Mouse (Mus musculus) heart, embryonic 16.5 days (tissue): ENCODE data around the gene Rptor. TPM values are rescaled to one million over a fixed set of nuclear protein-coding genes. Genes with fewer than 3 reads are reported as not detected.

Source experiments
- ATAC-seq: fragments of 200-750 bp; cut with Nextera tagmentation; replicated peaks from 2 replicates; pipeline ENCODE4 v1.8.0; 2017; ENCODE audit warnings: moderate number of reproducible peaks; ENCODE audit not compliant: insufficient read depth, low FRiP score; ENCODE audit errors: extremely low read depth
- H3K27ac ChIP-seq: fragments of 300-500 bp; sonication (generic); 2 replicates; pipeline ENCODE4 v1.5.1; 2014; ENCODE audit warnings: mild to moderate bottlenecking, low read length, control low read depth, moderate library complexity
- H3K27me3 ChIP-seq: fragments of 300-500 bp; sonication (generic); 2 replicates; pipeline ENCODE4 v1.6.1; 2014; ENCODE audit warnings: low read length, mixed read lengths; ENCODE audit not compliant: control insufficient read depth, insufficient read depth
- H3K36me3 ChIP-seq: fragments of 300-500 bp; sonication (generic); 2 replicates; pipeline ENCODE4 v1.6.1; 2014; ENCODE audit not compliant: control insufficient read depth, insufficient read depth
- H3K4me1 ChIP-seq: fragments of 300-500 bp; sonication (generic); 2 replicates; pipeline ENCODE4 v1.6.1; 2014; ENCODE audit warnings: low read length, mixed read lengths; ENCODE audit not compliant: control insufficient read depth, insufficient read depth
- H3K4me2 ChIP-seq: fragments of 300-500 bp; sonication (generic); 2 replicates; pipeline ENCODE4 v1.6.1; 2014; ENCODE audit warnings: low read depth, mild to moderate bottlenecking, control low read depth, low read length
- H3K4me3 ChIP-seq: fragments of 300-500 bp; sonication (generic); 2 replicates; pipeline ENCODE4 v1.5.1; 2014; ENCODE audit warnings: mild to moderate bottlenecking, control low read depth, low read length
- H3K9ac ChIP-seq: fragments of 300-500 bp; sonication (generic); 2 replicates; pipeline ENCODE4 v1.6.1; 2014; ENCODE audit warnings: low read length, control low read depth
- H3K9me3 ChIP-seq: fragments of 300-500 bp; sonication (generic); replicated peaks from 2 replicates; pipeline ENCODE4 v1.6.1; 2016; ENCODE audit warnings: low read length; ENCODE audit not compliant: control insufficient read depth
- WGBS: fragments of 180-500 bp; shearing (Covaris S2); extraction: QIAGEN DNeasy Blood & Tissue Kit; methylation state at CpG from one replicate; pipeline ENCODE4 v1.1.7; 2014; 5-methylcytosine and 5-hydroxymethylcytosine counted together
- polyA plus RNA-seq: library from polyadenylated mRNA; unstranded; fragments of >200 nt; fragmentation: Nextera tagmentation; extraction: Ambion mirVana; gene quantifications from 2 replicates; pipeline ENCODE4 v1.2.1, GENCODE M21; 2015

Rptor gene
- polyA plus RNA-seq, 1 experiment from 2014 or later: 7.0 TPM

GRCm38 (mm10) chr11:119767525-119767924, 164.8 kb downstream of the Rptor start:
- Histone ChIP-seq H3K27me3 (no peaks in the 10 kb centered on the region), H3K4me2 (no peak overlapping the region), H3K27ac (no peak overlapping the region), H3K4me3 (no peak overlapping the region), H3K4me1 (peaks cover 15% of the 10 kb centered on the region), H3K36me3 (no peaks in the 10 kb centered on the region), H3K9me3 (no peaks in the 10 kb centered on the region), H3K9ac (no peak overlapping the region)
- no peak for ATAC-seq
- whole genome bisulfite sequencing: 38% methylated on average over 6 of the region's 6 CpGs

GRCm38 (mm10) chr11:119768511-119768910, 165.8 kb downstream of the Rptor start:
- no peak for ATAC-seq
- H3K9me3 ChIP-seq: no peaks in the 10 kb centered on the region
- 79% methylated on average over 4 of the region's 4 CpGs for WGBS

GRCm38 (mm10) chr11:119769666-119770065, 167.0 kb downstream of the Rptor start:
- H3K4me3 ChIP-seq: no peak overlapping the region
- WGBS: 68% methylated on average over 4 of the region's 4 CpGs
- peaks cover 15% of the 10 kb centered on the region for H3K4me1 ChIP-seq
- H3K36me3 ChIP-seq: no peaks in the 10 kb centered on the region
- no peaks in the 10 kb centered on the region for H3K9me3 ChIP-seq
- no peak overlapping the region for H3K9ac ChIP-seq
- H3K27ac ChIP-seq: no peak overlapping the region
- H3K4me2 ChIP-seq: no peak overlapping the region
- H3K27me3 ChIP-seq: no peaks in the 10 kb centered on the region
- ATAC-seq: no peak

More at GRCm38 (mm10) chr11:119768511-119768910, 165.8 kb downstream of the Rptor start:
- Histone ChIP-seq H3K27ac (no peak overlapping the region), H3K36me3 (no peaks in the 10 kb centered on the region), H3K27me3 (no peaks in the 10 kb centered on the region), H3K4me2 (no peak overlapping the region), H3K4me3 (no peak overlapping the region), H3K9ac (no peak overlapping the region), H3K4me1 (peaks cover 15% of the 10 kb centered on the region)

- Histone ChIP-seq H3K4me3 (no peak overlapping the region), H3K9ac (no peak overlapping the region), H3K9me3 (peaks cover 6% of the 10 kb centered on the region), H3K4me1 (peaks cover 13% of the 10 kb centered on the region), H3K27me3 (no peaks in the 10 kb centered on the region), H3K36me3 (peaks cover 4% of the 10 kb centered on the region; the same call in 1 of the 2 replicates), H3K27ac (no peak overlapping the region), H3K4me2 (no peak overlapping the region)
- WGBS: 65% methylated on average over 4 of the region's 4 CpGs
- no peak for ATAC-seq
Observed at GRCm38 (mm10) chr11:119770985-119771384, 168.3 kb downstream of the Rptor start.

GRCm38 (mm10) chr11:119772896-119773295, 170.2 kb downstream of the Rptor start:
- ATAC-seq: no peak
- peaks cover 9% of the 10 kb centered on the region for H3K36me3 ChIP-seq

GRCm38 (mm10) chr11:119775076-119775760, 172.5 kb downstream of the Rptor start:
- H3K27ac ChIP-seq: no peak overlapping the region
- H3K9me3 ChIP-seq: peaks cover 11% of the 10 kb centered on the region
- H3K27me3 ChIP-seq: no peaks in the 10 kb centered on the region
- H3K9ac ChIP-seq: no peak overlapping the region
- H3K4me2 ChIP-seq: no peak overlapping the region
- H3K4me1 ChIP-seq: no peaks in the 10 kb centered on the region
- peaks cover 9% of the 10 kb centered on the region for H3K36me3 ChIP-seq
- no peak for ATAC-seq
- H3K4me3 ChIP-seq: no peak overlapping the region
- WGBS: 85% methylated on average over 5 of the region's 5 CpGs

More at GRCm38 (mm10) chr11:119772896-119773295, 170.2 kb downstream of the Rptor start:
- no peak overlapping the region for H3K4me2 ChIP-seq
- WGBS: 64% methylated on average over 3 of the region's 3 CpGs
- no peak overlapping the region for H3K4me3 ChIP-seq
- H3K9me3 ChIP-seq: peaks cover 11% of the 10 kb centered on the region
- H3K4me1 ChIP-seq: no peaks in the 10 kb centered on the region; the same call in 1 of the 2 replicates
- H3K27me3 ChIP-seq: no peaks in the 10 kb centered on the region
- H3K9ac ChIP-seq: no peak overlapping the region
- no peak overlapping the region for H3K27ac ChIP-seq

GRCm38 (mm10) chr11:119777236-119777635, 174.5 kb downstream of the Rptor start:
- Histone ChIP-seq H3K4me2 (no peak overlapping the region), H3K9me3 (peaks cover 11% of the 10 kb centered on the region), H3K9ac (no peak overlapping the region), H3K27me3 (no peaks in the 10 kb centered on the region), H3K4me3 (no peak overlapping the region), H3K4me1 (no peaks in the 10 kb centered on the region), H3K27ac (0 out of 2 replicates have a peak overlapping the region, but pooled peaks have one; percentile 16), H3K36me3 (peaks cover 9% of the 10 kb centered on the region)
- no peak for ATAC-seq
- 60% methylated on average over 3 of the region's 3 CpGs for WGBS

- Histone ChIP-seq H3K36me3 (peaks cover 9% of the 10 kb centered on the region), H3K9me3 (peaks cover 11% of the 10 kb centered on the region), H3K4me3 (no peak overlapping the region), H3K27ac (no peak overlapping the region), H3K27me3 (no peaks in the 10 kb centered on the region), H3K4me2 (no peak overlapping the region), H3K4me1 (no peaks in the 10 kb centered on the region), H3K9ac (no peak overlapping the region)
- no peak for ATAC-seq
- WGBS: 87% methylated on average over 1 of the region's 1 CpGs
Observed at GRCm38 (mm10) chr11:119777872-119778271, 175.2 kb downstream of the Rptor start.

GRCm38 (mm10) chr11:119780290-119780689, 177.6 kb downstream of the Rptor start:
- Histone ChIP-seq H3K9me3 (peaks cover 11% of the 10 kb centered on the region), H3K4me1 (peaks cover 10% of the 10 kb centered on the region), H3K36me3 (peaks cover 9% of the 10 kb centered on the region), H3K4me3 (no peak overlapping the region), H3K4me2 (no peak overlapping the region), H3K27me3 (no peaks in the 10 kb centered on the region), H3K27ac (no peak overlapping the region), H3K9ac (no peak overlapping the region)
- no peak for ATAC-seq
- WGBS: 82% methylated on average over 8 of the region's 8 CpGs
